Mouse (Mus musculus): Measurements from ENCODE around the gene Duoxa1. TPM values are rescaled to one million over a fixed set of nuclear protein-coding genes. Genes with fewer than 3 reads are reported as not detected.
A peak's percentile ranks its signal among the peaks of the same experiment; 100 is the strongest.

The Duoxa1 gene
- polyA plus RNA-seq, 1 experiment from 2014 or later = 0.32 TPM

GRCm38 (mm10) chr2:122301081-122301920, 12.2 kb downstream of the Duoxa1 start:
- ATAC-seq (ENCODE audit: low FRiP score) = peak; percentile 50
- Histone ChIP-seq H3K36me3 (no peaks in the 10 kb centered on the region), H3K4me1 (peaks cover 37% of the 10 kb centered on the region), H3K27me3 (peaks cover 96% of the 10 kb centered on the region), H3K4me3 (peak overlapping the region; percentile 42), H3K9ac (peak overlapping the region; percentile 53), H3K9me3 (replicated peaks) (no peaks in the 10 kb centered on the region), H3K27ac (no peak overlapping the region), H3K4me2 (replicated peaks) (peak overlapping the region; percentile 77)
- WGBS = under 1% methylated on average over 48 of the region's 48 CpGs

DNA sequence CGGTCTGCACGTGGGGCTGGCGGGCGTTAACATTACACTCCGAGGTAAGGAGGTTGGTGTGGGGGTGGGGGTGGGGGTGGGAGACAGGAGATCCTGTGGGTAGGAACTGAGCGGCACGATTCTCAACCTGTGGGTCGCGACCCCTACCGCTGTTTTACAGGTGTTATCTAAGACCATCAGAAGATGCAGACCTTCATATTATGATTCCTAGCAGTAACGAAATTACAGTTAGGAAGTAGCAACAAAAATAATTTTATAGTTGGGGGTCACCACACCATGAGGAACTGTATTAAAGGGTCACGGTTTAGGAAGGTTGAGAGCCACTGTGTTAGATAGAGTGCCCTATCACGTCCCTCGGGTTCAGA, 12.9 kb downstream of the Duoxa1 start:
- WGBS = 4% methylated on average over 14 of the region's 14 CpGs
- Histone ChIP-seq H3K27me3 (peaks cover 96% of the 10 kb centered on the region), H3K27ac (no peak overlapping the region), H3K9me3 (replicated peaks) (no peaks in the 10 kb centered on the region), H3K4me3 (peak overlapping the region; percentile 42), H3K9ac (no peak overlapping the region), H3K4me2 (replicated peaks) (no peak overlapping the region), H3K36me3 (no peaks in the 10 kb centered on the region), H3K4me1 (peaks cover 37% of the 10 kb centered on the region)
- 0 out of 2 replicates have a peak, but pooled peaks have one; percentile 1 for ATAC-seq (ENCODE audit: low FRiP score)

DNA sequence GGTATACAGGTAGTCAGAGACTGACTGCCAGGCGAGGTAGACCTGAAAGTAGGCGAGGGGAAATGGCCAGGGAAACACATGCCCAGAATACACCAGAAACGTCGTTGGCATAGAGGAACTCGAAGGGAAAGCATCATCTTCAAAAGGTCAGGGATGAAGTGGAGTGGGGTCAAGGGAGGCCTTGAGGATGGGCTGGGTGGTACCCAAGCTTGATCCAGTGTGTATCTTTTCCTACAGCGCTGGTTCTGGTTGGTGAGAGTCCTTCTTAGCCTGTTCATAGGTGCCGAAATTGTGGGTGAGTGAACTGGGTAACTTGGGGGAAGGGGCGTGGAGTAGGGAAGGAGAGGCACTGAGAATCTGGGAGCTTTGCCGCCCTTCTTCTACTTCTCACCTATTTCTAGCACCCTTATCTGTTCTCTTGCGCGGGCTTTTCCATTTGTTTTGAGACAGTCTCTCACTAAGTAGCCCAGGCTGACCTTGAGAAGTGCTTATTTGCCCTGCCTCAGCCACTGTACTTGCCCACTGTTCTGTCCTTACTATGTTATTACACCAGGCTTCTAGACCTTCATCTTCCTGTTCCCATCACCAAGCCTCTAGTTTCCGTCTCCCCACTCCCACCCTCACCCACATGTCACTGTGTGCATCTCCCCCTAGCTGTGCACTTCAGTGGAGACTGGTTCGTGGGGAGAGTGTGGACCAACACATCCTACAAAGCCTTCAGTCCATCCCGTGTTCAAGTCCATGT, 13.4 kb downstream of the Duoxa1 start:
- Histone ChIP-seq H3K27ac (no peak overlapping the region), H3K4me1 (peaks cover 37% of the 10 kb centered on the region), H3K9me3 (replicated peaks) (no peaks in the 10 kb centered on the region), H3K27me3 (peaks cover 96% of the 10 kb centered on the region), H3K36me3 (no peaks in the 10 kb centered on the region), H3K4me2 (replicated peaks) (no peak overlapping the region), H3K9ac (no peak overlapping the region), H3K4me3 (no peak overlapping the region)
- WGBS = 7% methylated on average over 14 of the region's 14 CpGs
- ATAC-seq (ENCODE audit: low FRiP score) = no peak

GRCm38 (mm10) chr2:122298596-122299490, 14.7 kb downstream of the Duoxa1 start, which contains the start of gene Duoxa2:
Duoxa2 (plus strand) TSS chr2:122298900.
- no peaks in the 10 kb centered on the region for H3K36me3 ChIP-seq
- H3K27ac ChIP-seq = no peak within 1 kb of the TSS
- H3K9me3 ChIP-seq (replicated peaks) = no peaks in the 10 kb centered on the region
- no peak within 1 kb of the TSS for H3K9ac ChIP-seq
- H3K4me3 ChIP-seq = peak within 1 kb of the TSS; percentile 23
- ATAC-seq (ENCODE audit: low FRiP score) = no peak
- peaks cover 99% of the 10 kb centered on the region for H3K27me3 ChIP-seq
- H3K4me1 ChIP-seq = peaks cover 37% of the 10 kb centered on the region
- WGBS = under 1% methylated on average over 43 of the region's 43 CpGs
- peak within 1 kb of the TSS; percentile 43 for H3K4me2 ChIP-seq (replicated peaks)

GRCm38 (mm10) chr2:122298096-122298499, 15.4 kb downstream of the Duoxa1 start, which contains the start of gene Duox2:
Duox2 (minus strand) TSS chr2:122298449.
- H3K4me2 ChIP-seq (replicated peaks) = peak within 1 kb of the TSS; percentile 43
- H3K36me3 ChIP-seq = no peaks in the 10 kb centered on the region
- H3K9me3 ChIP-seq (replicated peaks) = no peaks in the 10 kb centered on the region
- peak within 1 kb of the TSS; percentile 23 for H3K4me3 ChIP-seq
- no peak within 1 kb of the TSS for H3K9ac ChIP-seq
- H3K27ac ChIP-seq = no peak within 1 kb of the TSS
- ATAC-seq (ENCODE audit: low FRiP score) = no peak
- H3K27me3 ChIP-seq = peaks cover 99% of the 10 kb centered on the region
- 3% methylated on average over 13 of the region's 13 CpGs for WGBS
- peaks cover 37% of the 10 kb centered on the region for H3K4me1 ChIP-seq

GRCm38 (mm10) chr2:122297271-122298095, 16.0 kb downstream of the Duoxa1 start:
- H3K4me1 ChIP-seq = peaks cover 37% of the 10 kb centered on the region
- no peaks in the 10 kb centered on the region for H3K9me3 ChIP-seq (replicated peaks)
- no peak for ATAC-seq (ENCODE audit: low FRiP score)
- H3K9ac ChIP-seq = no peak overlapping the region
- H3K4me2 ChIP-seq (replicated peaks) = peak overlapping the region; percentile 38
- peaks cover 99% of the 10 kb centered on the region for H3K27me3 ChIP-seq
- no peak overlapping the region for H3K27ac ChIP-seq
- H3K36me3 ChIP-seq = no peaks in the 10 kb centered on the region
- peak overlapping the region; percentile 11 for H3K4me3 ChIP-seq
- WGBS = under 1% methylated on average over 35 of the region's 35 CpGs

DNA sequence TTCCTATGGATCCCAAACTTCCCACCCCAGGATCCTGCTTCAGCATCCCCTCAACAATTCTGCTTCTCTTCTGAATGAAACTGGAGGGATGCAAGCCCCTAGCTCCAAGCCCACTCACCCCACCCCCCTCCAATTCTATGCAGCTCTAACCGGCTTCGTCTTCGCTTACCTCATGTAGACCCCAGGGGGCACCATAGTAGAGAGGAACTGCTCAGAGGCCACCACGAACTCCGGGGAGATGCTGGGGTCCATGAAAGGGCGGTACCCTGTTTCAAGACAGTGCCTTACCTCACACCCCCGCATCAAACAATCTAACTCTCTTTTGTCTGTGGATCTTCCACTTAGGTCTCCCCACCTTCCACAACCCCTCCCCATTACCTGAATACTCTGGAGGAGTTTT, 18.6 kb downstream of the Duoxa1 start:
- Histone ChIP-seq H3K36me3 (no peaks in the 10 kb centered on the region), H3K27ac (no peak overlapping the region), H3K4me1 (peaks cover 22% of the 10 kb centered on the region), H3K9ac (no peak overlapping the region), H3K9me3 (replicated peaks) (no peaks in the 10 kb centered on the region), H3K27me3 (peaks cover 90% of the 10 kb centered on the region), H3K4me2 (replicated peaks) (no peak overlapping the region), H3K4me3 (no peak overlapping the region)
- no peak for ATAC-seq (ENCODE audit: low FRiP score)
- WGBS = 7% methylated on average over 7 of the region's 7 CpGs

GRCm38 (mm10) chr2:122286137-122286536, 27.4 kb downstream of the Duoxa1 start:
- Histone ChIP-seq H3K27ac (no peak overlapping the region), H3K4me2 (replicated peaks) (no peak overlapping the region), H3K27me3 (0 out of 2 replicates have a peak, but pooled peaks cover 8% of the 10 kb centered on the region), H3K4me3 (no peak overlapping the region), H3K36me3 (no peaks in the 10 kb centered on the region), H3K9ac (no peak overlapping the region), H3K9me3 (replicated peaks) (no peaks in the 10 kb centered on the region), H3K4me1 (no peaks in the 10 kb centered on the region)
- 63% methylated on average over 7 of the region's 7 CpGs for WGBS
- no peak for ATAC-seq (ENCODE audit: low FRiP score)

GRCm38 (mm10) chr2:122284091-122284490, 29.4 kb downstream of the Duoxa1 start:
- ATAC-seq (ENCODE audit: low FRiP score) = no peak
- Histone ChIP-seq H3K27ac (no peak overlapping the region), H3K36me3 (no peaks in the 10 kb centered on the region), H3K27me3 (no peaks in the 10 kb centered on the region), H3K4me3 (no peak overlapping the region), H3K9ac (no peak overlapping the region), H3K4me2 (replicated peaks) (no peak overlapping the region), H3K4me1 (no peaks in the 10 kb centered on the region), H3K9me3 (replicated peaks) (no peaks in the 10 kb centered on the region)
- WGBS = 92% methylated on average over 9 of the region's 9 CpGs

- no peak overlapping the region for H3K4me2 ChIP-seq (replicated peaks)
- no peaks in the 10 kb centered on the region for H3K4me1 ChIP-seq
- no peak overlapping the region for H3K9ac ChIP-seq
- no peak overlapping the region for H3K27ac ChIP-seq
- no peaks in the 10 kb centered on the region for H3K9me3 ChIP-seq (replicated peaks)
- WGBS = 88% methylated on average over 3 of the region's 3 CpGs
- ATAC-seq (ENCODE audit: low FRiP score) = no peak
- no peak overlapping the region for H3K4me3 ChIP-seq
- no peaks in the 10 kb centered on the region for H3K36me3 ChIP-seq
- H3K27me3 ChIP-seq = no peaks in the 10 kb centered on the region
These were observed 34.8 kb downstream of the Duoxa1 start for GRCm38 (mm10) chr2:122278769-122279168.
